Mouse (Mus musculus) retina, adult 2 months (tissue): ENCODE data around the gene Cd300lb.
"Not testable (repeated sequence)": the region's sequence is repeated elsewhere in the genome, so short reads cannot be mapped to it uniquely, and the experiment has no call there.

Source experiments
- DNase-seq: peaks from one replicate; pipeline ENCODE4 v3.0.0-alpha.2; 2012; ENCODE audit warnings: low read depth, low spot score

Gene Cd300lb

DNA sequence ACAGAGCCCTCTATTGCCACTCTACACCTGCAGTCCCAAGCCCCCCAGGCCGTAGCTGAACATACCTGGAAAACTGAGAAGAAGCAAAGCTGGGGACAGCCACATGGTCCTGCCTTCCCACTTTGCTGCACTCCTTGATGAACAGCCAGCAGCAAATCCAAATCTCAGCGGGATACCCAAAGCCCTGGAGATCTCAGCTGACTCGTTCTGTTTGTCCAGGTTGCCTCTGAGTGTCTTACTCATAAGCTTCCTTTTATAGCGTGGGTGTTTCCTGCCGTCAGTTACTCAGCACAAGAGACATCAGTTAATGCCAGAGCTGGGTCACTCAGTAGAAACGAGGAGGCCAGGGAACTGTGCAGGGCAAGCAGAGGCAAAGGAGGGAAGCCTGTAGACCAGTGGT lies at the start of gene Cd300lb:
Gene Cd300lb (minus strand): TSS at position 243 of the 400 bp plus-strand sequence.
- DNase-seq: no peak

DNA sequence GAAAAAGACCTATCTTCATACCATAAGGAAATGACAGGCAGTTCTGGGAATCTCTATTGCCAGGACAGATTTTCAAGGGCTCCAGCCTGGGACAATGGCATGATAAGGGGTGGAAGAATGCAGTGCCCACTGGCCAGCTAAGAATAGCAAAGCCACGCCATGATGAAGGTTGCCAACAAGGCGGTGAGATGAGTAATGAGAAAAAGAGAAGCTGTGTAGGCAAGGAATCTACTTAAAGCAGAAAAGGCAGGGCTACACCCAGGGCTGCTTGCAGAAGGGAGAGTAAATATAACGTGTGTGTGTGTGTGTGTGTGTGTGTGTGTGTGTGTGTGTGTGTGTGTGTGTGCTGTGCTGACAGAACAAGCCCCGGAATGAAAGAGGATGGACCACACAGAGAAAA lies 47.7 kb upstream of the Cd300lb start:
- no peak for DNase-seq

DNA sequence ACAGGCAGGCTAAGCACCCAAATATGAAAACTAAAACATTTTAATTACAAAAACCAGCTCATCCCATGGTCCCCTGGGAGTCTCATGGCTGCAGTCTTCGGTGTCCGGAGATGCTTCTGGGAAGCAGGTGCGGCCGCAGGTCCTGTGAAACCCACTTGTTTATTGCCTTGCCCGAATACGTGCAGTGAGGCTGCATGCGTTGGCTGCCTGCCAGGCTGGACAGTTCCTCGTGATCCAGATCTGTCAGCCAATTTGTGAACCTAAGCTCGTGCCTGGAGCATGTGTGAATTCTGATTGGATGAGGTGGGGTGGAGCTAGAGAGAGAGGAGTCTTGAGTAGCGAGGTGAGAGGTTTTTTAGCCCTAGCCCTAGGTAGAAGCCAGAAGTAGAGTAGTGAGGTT lies 38.5 kb upstream of the Cd300lb start:
- no peak for DNase-seq

DNA sequence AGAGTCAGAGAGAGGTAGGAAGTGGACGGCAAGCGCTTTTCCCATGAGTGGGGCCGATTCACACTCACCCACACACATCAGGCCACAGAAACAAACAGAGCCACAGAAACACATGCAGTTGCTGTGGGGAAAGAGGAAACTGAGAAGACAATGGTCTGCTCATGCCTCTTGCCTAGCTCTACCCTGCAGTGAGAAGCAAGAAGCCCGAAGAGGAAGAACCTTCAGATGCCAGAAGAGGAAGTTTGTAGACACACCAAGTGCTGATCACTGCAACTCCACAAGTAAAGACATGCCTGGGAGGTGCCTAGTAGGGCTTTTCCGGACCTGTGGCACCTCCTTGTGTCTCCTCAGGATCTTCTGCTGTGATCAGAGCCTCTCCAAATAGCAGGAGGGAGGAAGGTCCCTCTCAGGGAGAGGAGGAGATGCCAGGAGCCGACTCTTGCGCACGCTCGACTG lies 34.6 kb upstream of the Cd300lb start, which contains the start of gene Cd300c:
Gene Cd300c (minus strand): TSS at position 406 of the 456 bp plus-strand sequence.
- no peak for DNase-seq

DNA sequence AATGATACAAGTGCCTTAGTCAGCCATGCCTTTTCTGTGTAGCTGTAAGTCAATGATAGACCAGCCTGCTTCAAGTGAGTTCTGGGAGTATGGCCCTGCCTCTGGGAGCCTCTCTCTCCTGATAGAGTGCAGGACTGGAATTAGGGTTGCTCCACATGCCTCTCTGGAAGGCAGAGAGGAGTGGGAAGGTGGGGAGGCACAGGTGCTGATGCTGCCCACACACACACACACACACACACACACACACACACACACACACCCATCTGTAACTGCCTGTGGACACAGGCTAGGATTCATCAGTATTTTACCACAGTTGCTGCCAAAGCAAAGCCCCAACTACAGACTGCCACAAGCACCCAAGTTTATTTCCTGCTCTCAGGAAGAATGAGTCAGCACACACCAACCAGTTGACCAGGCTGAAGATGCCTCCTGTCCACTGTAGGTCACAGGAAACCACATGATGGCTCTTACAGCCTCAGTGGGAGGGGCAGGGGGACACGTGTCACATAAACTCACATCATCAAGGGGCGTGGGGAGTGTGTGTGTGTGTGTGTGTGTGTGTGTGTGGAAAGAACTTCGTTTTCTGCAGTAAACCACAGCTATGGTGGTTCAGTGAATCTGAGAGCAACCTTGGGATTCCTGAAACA lies 31.1 kb upstream of the Cd300lb start:
- no peak for DNase-seq

DNA sequence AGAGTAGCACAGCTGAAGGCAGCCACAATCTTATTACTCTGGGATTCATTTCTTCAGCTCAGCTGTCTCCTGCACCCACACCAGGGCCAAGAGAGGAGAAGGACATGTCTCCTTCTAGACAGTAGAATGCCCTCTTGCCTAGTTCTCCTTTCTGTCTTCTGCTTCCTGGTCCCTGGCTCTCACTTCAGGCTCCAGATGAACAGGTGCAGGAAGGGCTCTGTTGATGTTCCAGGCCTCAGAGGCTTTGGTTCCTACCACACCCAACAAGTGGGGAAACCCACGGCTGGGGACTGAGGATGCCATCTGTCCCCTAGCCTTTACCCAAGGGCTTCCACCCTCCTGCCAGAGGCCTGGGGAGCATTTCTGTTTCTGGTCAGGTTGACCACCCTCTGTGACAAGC lies 26.2 kb upstream of the Cd300lb start:
- no peak for DNase-seq

DNA sequence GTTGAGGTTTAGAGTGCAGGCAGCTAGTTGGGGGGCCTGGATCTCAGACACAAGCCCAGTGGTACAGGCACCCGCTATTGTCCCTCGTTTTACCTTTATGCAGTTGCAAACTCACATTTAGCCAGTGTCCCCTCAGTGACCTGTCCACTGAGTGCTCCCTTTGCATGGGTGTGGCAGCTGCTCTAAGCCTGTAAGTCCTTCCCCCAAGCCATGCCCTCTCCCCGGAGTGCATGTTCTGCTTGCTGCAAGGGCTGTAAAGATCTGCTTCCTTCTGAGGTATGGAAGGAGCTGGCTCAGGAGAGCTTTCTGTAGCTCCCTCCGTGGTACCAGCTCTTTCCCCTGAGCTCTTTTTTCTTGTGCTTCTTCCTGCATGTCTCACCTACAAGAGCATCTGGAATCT lies 595 bp downstream of the Cd300lb start:
- DNase-seq: no peak

DNA sequence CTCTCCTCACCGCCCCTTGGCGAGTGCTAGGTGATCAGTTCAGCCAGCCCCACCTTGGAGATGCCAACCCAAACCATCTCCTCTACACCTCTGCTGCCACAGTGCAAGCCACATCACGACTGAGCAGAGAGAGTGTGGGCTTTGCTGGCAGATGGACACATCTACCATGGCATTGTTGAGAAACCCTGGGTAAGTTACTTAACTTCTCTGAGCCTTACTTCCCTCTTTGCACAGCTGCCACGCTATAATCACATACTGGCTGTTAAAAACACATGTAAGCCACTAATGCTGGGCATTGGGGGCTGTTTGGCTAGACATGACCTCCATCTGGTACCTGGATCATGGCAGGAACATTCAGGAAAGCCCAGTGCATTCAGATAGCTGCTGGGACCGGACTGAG lies 3.1 kb downstream of the Cd300lb start:
- no peak for DNase-seq

DNA sequence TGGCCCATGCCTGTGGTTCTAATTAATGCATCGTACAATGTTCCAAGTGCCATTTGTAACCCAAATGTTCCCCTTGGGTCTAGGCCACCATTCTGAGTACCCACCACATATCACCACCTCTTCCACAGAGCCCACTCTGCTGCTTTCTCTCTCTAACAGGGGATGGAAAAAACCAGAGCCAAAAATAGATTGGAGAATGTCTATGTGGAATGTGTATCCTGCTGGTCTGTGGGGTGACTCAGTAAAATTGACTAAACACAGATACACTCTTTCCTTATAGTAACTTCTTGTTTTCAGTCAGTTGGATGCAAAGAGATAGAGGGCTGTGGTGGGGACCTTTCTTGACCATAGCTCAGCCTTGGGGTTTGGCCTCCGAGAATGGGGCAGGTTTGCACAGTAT lies 4.6 kb downstream of the Cd300lb start:
- DNase-seq: no peak

DNA sequence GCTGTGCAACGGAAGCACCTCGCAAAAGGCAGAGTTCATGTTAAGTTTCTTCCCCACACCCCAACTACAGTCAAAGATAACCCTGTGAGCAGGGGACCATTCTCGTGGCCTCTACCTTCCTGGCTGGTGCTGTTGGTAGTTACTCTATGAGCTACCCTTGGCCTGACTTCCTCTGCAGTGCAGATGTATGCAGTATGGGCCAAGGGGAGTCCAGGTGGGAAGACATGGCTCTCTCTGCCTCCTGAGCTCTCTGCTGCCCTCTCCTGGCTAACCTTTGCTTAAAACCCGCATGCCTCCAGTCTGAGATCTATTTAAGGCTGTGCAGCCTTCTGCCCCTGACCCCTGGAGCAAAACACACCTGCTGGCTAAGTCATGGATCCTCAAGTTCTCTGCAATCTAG lies 10.2 kb downstream of the Cd300lb start:
- no peak for DNase-seq

DNA sequence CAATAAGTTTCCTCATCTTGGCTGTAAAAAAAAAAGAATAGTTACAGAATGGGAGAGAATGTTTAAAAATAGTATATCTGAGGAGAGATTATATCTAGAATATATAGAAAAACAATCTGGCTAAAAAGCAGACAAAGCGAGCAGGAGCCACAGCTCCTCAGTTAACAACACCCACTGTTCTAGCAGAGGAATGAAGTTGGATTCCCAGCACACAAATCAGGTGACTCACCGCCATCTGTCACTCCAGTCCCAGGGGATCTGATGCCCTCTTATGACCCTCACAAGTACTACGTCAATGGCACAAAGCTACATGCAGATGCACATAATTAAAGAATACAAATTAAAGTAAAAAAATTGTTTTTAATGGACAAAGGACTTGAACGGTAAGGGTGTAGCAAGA lies 11.7 kb downstream of the Cd300lb start:
- DNase-seq: no peak

DNA sequence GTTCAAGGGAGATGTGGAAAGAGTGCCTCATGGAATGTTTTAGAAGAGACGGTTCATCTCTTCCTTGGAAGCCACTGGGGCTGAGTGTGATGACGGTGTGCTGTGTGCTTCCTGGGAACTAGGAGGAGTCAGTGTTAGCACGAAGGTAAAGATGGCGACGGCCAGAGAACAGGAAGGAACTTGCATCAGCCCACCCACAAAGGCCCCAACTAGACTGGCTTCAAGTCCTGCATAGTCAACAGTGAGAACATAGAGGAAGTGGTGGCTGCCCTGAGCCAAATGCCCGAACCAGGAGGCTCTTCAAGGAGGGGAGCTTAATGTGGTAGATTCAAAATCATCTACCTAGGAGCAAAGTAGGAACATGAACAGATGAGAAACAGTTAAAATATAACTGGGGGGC lies 17.1 kb downstream of the Cd300lb start:
- no peak for DNase-seq

DNA sequence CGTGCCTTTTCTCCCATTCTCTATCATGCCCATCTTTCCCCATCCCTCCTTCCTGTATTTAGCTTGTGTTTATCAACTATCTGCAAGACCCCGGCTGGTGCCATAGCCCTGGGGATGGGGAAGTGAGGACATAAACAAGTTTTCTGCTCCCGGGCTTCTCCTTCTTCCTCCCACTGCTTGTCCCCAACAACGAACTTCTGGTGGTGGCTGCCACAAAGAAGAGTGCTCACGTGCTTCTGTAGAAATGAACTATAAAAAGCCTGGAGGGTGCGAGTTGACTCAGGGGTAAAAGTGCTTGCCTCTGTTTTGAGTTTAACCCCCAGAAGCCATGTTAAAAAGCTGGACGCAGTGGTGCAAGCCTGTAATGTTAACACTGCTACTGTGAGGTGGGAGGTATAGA lies 19.2 kb downstream of the Cd300lb start:
- DNase-seq: no peak

DNA sequence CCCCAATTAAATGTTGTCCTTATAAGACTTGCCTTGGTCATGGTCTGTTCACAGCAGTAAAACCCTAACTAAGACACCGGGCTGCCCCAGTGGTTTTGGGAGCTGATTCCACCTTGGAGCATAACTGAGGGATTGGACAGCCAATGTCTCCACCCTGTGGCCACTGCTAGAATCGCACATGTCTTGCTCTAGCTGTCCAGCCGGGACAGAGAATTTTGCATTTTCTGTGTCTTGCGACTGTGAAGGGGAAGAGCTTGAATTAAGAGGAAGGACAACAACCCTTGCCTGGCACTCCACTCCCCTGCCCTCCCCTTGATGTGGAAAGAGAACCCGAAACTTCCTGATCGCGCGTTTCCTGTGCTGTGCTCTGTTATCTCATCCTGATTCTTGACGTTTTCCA lies 21.3 kb downstream of the Cd300lb start:
- DNase-seq: peak; percentile 34

DNA sequence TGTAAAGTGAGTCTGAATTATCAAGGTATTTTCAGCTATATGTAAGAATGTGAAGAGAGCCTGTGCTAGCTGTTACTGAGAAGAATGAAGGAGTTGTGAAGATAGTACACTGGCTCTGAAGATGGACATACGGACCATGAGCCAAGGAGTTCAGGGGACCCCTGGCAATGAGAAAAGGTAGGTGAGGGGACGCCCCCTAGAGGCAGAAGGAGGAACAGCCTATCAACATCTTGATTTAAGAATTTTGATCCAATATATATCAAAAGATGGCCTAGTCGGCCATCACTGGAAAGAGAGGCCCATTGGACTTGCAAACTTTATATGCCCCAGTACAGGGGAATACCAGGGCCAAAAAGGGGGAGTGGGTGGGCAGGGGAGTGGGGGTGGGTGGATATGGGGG lies 24.6 kb downstream of the Cd300lb start:
- DNase-seq: not testable (repeated sequence)

DNA sequence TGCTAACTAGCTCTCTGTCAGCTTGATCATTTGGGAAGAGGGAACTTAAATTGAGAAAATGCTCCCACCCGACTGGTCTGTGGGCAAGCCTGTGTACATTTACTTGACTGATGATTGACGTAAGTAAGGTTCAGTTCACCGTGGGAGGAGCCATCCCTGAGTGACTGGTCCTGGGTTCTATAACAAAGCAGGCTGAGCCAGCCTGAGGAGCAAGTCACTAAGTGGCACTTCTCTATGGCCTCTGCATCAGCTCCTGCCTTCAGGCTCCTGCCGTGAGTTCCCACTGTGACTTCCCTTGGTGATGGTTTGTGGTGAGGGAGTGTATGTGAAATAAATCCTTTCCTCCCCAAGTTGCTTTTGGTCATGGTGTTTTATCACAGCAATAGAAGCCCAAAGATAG lies 26.1 kb downstream of the Cd300lb start:
- DNase-seq: no peak

DNA sequence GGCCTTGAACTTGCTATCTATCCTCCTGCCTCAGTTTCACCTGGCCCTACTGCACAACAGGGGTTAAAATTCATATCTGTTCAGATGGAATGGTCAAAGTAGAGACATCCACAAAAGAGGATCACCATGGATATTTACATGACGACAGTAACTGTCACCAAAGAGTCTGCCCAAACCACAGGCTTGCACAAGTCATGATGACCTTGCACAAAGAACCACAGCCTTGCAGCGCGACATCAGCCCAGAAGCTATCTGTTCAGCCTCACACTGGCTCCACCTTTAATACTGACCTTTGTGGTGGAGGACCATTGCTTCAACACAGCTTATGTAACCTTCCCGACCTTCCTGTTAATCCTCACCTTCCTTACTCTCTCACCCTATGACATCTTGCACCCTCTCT lies 26.6 kb downstream of the Cd300lb start:
- no peak for DNase-seq

DNA sequence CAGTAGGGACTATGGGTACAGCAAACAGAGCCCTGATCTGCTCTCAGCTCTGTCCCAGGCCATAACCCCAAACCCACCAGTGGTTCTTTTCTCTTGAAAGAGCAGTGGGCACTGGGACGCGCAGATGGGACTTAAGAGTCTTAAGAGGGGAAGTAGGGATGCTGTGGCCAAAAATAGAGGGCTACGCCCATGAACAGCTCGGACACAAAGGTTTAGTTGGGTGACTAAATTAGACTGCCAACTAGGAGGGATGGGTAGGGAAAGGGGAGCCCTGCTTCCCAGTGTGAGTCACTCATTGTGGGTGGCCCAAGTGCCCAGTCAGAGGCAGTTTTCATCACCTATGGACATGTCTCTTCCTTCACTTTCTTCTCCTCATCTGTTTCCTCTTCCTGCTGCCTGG lies 31.0 kb downstream of the Cd300lb start:
- no peak for DNase-seq

DNA sequence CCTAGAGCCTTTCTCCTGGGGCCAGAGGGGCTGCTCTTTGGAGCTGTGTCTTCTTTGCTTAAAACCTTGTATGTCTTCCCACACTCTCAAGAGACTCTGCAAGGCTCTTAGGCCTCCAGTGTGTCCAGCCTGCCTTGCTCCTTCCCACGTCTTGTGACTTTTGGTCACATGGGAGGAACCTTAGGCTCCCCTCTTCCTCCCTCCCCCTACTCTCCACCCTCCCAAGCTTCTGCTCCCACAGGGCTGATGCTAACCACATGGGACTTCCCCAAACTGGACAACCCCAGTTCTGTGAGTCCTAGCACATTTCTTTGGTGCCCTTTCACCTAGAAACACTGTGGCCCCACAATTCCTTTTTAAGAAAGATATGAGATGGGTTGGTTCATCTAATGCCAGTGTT lies 36.2 kb downstream of the Cd300lb start:
- no peak for DNase-seq

DNA sequence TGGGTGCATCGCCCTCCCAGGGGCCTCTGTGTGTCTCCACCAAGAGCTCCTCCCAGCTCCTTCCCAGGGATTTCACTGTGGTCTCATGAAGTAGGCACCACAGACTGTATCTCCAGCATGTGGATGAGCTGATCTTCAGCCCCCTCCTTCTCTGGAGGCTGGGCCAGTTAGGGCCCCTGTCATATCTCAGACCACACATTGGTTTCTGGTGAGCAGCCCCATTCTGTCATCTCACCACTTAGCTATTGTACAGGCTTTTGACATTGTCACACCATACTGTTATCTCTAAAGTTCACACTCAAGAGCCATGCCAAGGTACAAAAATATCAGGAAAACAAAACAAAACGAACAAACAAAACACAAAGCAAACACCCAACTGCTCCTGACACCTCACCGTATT lies 38.1 kb downstream of the Cd300lb start:
- DNase-seq: no peak

DNA sequence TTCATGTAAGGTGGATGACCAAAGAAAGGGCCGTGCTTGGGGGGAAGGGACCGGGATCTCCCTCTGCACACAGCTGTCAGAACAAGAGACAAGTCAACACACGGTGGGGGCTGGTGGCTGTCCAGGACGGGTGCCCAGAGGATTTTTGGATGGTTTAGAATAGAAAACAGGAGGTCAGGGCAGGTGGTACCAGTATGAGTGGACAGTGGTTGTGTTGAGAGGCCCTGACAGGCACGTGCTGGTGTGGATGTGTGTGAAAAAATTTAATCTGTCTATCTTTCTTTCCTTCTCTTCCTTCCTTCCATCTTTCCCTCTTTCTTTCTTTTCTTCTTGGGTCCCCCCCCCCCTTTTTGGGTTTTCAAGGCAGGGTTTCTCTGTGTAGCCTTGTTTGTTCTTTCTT lies 43.6 kb downstream of the Cd300lb start:
- no peak for DNase-seq

DNA sequence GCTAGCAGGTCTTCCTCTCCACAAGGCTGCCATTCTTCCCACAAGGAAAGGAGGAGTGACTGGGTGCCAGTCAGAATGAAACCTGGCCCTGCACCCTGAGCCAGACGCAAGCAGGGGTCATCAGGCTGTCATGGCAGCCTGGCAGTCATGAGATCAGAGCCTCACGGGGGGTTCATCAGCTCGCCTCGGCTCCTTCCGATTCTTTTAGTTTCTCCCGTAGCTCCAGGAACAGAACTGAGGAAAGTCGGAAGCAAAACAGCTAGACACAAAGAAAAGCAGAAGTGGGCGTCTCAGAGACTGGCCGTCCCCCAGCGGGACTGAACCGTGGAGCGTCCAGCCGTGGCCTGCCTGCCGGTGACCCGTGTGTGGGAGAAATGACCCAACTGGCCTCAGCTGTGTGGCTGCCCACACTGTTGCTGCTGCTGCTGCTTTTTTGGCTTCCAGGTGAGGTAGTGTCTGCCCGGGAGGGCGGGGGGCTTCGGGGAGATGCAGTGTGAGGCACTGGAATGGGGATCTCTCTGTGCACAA lies 44.1 kb downstream of the Cd300lb start, which contains the start of gene Cd300a:
Gene Cd300a (plus strand): TSS at position 51 of the 528 bp plus-strand sequence.
- DNase-seq: no peak

DNA sequence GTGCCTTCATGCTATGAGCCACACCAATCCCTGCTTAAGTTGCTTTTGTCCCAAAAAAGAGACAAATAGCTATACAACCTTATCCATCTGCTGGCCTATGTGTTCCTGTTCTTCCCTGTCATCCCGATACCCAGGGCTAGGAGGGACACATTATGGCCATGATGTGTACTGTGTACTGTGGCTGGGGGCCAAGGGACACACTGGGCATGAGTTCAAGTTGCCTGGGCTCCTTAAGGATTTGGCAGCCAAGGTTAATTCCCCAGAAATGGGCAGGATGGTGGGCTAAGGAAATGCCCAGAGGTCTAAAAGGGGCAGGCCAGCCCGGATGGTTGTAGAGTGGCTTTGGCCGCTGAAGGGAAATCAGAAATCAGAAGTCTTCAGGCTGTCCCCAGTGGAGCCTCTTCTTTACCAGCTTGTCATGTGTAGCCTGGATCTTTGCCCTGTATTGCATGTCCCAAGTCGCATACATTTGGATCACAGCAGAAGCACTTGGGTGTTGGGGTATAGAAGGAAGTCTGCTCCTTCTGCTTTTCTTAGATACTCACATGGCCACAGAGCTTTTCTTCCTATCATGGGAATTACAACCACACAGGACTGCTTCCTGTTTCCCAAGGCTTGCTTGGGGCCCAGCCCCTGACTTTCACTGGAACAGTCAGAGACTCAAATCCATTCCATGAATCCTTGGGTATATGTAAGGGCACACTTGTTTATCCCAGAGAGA lies 49.6 kb downstream of the Cd300lb start:
- DNase-seq: no peak
